Mouse (Mus musculus) midbrain, embryonic 15.5 days (tissue): ENCODE measurements at regions not wholly inside any gene's neighbourhood (a gene's known extent, or its start where the extent isn't known, plus 50 kb on each side); places are given as distances from the start of the nearest gene placed in this dataset.

Experiments
- ATAC-seq: fragments of 200-750 bp; cut with Nextera tagmentation; replicated peaks from 2 replicates; pipeline ENCODE4 v1.8.0; 2017; ENCODE audit warnings: moderate TSS enrichment
- H3K27ac ChIP-seq: fragments of 300-500 bp; sonication (generic); 2 replicates; pipeline ENCODE4 v1.5.1; 2015; ENCODE audit warnings: mild to moderate bottlenecking, inconsistent platforms
- H3K27me3 ChIP-seq: fragments of 300-500 bp; sonication (generic); replicated peaks from 2 replicates; pipeline ENCODE4 v1.6.1; 2015; ENCODE audit warnings: inconsistent platforms
- H3K36me3 ChIP-seq: fragments of 300-500 bp; sonication (generic); replicated peaks from 2 replicates; pipeline ENCODE4 v1.6.1; 2015; ENCODE audit warnings: inconsistent platforms
- H3K4me1 ChIP-seq: fragments of 300-500 bp; sonication (generic); 2 replicates; pipeline ENCODE4 v1.6.1; 2015; ENCODE audit warnings: inconsistent platforms
- H3K4me2 ChIP-seq: fragments of 300-500 bp; sonication (generic); 2 replicates; pipeline ENCODE4 v1.6.1; 2015; ENCODE audit warnings: inconsistent platforms, mild to moderate bottlenecking, moderate library complexity
- H3K4me3 ChIP-seq: fragments of 300-500 bp; sonication (generic); 2 replicates; pipeline ENCODE4 v1.5.1; 2015; ENCODE audit warnings: mild to moderate bottlenecking, inconsistent platforms
- H3K9ac ChIP-seq: fragments of 300-500 bp; sonication (generic); 2 replicates; pipeline ENCODE4 v1.6.1; 2015; ENCODE audit warnings: mild to moderate bottlenecking, inconsistent platforms
- H3K9me3 ChIP-seq: fragments of 300-500 bp; sonication (generic); 2 replicates; pipeline ENCODE4 v1.6.1; 2016; ENCODE audit warnings: inconsistent platforms
- WGBS: fragments of 180-500 bp; shearing (Covaris S2); methylation state at CpG from one replicate; pipeline ENCODE4 v1.1.7; 2015; ENCODE audit warnings: mixed read lengths; 5-methylcytosine and 5-hydroxymethylcytosine counted together

- Histone ChIP-seq H3K36me3 (no peaks in the 10 kb centered on the region), H3K4me1 (no peaks in the 10 kb centered on the region), H3K4me2 (no peak overlapping the region), H3K27ac (no peak overlapping the region), H3K4me3 (no peak overlapping the region), H3K9me3 (no peaks in the 10 kb centered on the region), H3K9ac (no peak overlapping the region), H3K27me3 (no peaks in the 10 kb centered on the region)
- WGBS = 55% methylated on average over 8 of the region's 8 CpGs
- ATAC-seq = peak; percentile 90
Measured at GRCm38 (mm10) chr15:6080714-6081635, 218.6 kb upstream of the Dab2 start.

- Histone ChIP-seq H3K4me3 (no peak overlapping the region), H3K27ac (no peak overlapping the region), H3K36me3 (no peaks in the 10 kb centered on the region), H3K9ac (no peak overlapping the region), H3K4me2 (no peak overlapping the region), H3K4me1 (no peaks in the 10 kb centered on the region), H3K9me3 (no peaks in the 10 kb centered on the region), H3K27me3 (no peaks in the 10 kb centered on the region)
- no peak for ATAC-seq
- 80% methylated on average over 3 of the region's 3 CpGs for WGBS
Measured at GRCm38 (mm10) chr15:6087208-6087607, 212.4 kb upstream of the Dab2 start.

GRCm38 (mm10) chr15:6088498-6088897 is 211.1 kb upstream of the Dab2 start:
- no peak for ATAC-seq
- Histone ChIP-seq H3K36me3 (no peaks in the 10 kb centered on the region), H3K4me1 (no peaks in the 10 kb centered on the region), H3K9me3 (no peaks in the 10 kb centered on the region), H3K4me3 (no peak overlapping the region), H3K4me2 (no peak overlapping the region), H3K27me3 (no peaks in the 10 kb centered on the region), H3K27ac (no peak overlapping the region), H3K9ac (no peak overlapping the region)
- WGBS = 89% methylated on average over 4 of the region's 4 CpGs

GRCm38 (mm10) chr15:6129697-6130096 is 169.9 kb upstream of the Dab2 start:
- no peaks in the 10 kb centered on the region for H3K36me3 ChIP-seq
- no peak overlapping the region for H3K4me3 ChIP-seq
- no peaks in the 10 kb centered on the region for H3K4me1 ChIP-seq
- no peak overlapping the region for H3K27ac ChIP-seq
- no peak for ATAC-seq
- H3K9me3 ChIP-seq = no peaks in the 10 kb centered on the region
- H3K9ac ChIP-seq = no peak overlapping the region
- no peak overlapping the region for H3K4me2 ChIP-seq
- 92% methylated on average over 3 of the region's 3 CpGs for WGBS
- H3K27me3 ChIP-seq = no peaks in the 10 kb centered on the region

GRCm38 (mm10) chr15:6132216-6132615 is 167.4 kb upstream of the Dab2 start:
- H3K27ac ChIP-seq = no peak overlapping the region
- no peaks in the 10 kb centered on the region for H3K27me3 ChIP-seq
- no peak overlapping the region for H3K4me2 ChIP-seq
- H3K36me3 ChIP-seq = no peaks in the 10 kb centered on the region
- H3K4me3 ChIP-seq = no peak overlapping the region
- no peaks in the 10 kb centered on the region for H3K9me3 ChIP-seq
- H3K9ac ChIP-seq = no peak overlapping the region
- H3K4me1 ChIP-seq = no peaks in the 10 kb centered on the region
- no peak for ATAC-seq

- no peak overlapping the region for H3K4me3 ChIP-seq
- no peak for ATAC-seq
- H3K9me3 ChIP-seq = no peaks in the 10 kb centered on the region
- no peaks in the 10 kb centered on the region for H3K27me3 ChIP-seq
- H3K9ac ChIP-seq = no peak overlapping the region
- H3K27ac ChIP-seq = no peak overlapping the region
- no peak overlapping the region for H3K4me2 ChIP-seq
- WGBS = 88% methylated on average over 2 of the region's 2 CpGs
- no peaks in the 10 kb centered on the region for H3K36me3 ChIP-seq
- H3K4me1 ChIP-seq = no peaks in the 10 kb centered on the region
Measured at GRCm38 (mm10) chr15:6145071-6145470, 154.5 kb upstream of the Dab2 start.

- no peak overlapping the region for H3K4me2 ChIP-seq
- H3K9me3 ChIP-seq = no peaks in the 10 kb centered on the region
- no peak overlapping the region for H3K27ac ChIP-seq
- 81% methylated on average over 9 of the region's 9 CpGs for WGBS
- no peaks in the 10 kb centered on the region for H3K4me1 ChIP-seq
- no peak overlapping the region for H3K9ac ChIP-seq
- H3K27me3 ChIP-seq = no peaks in the 10 kb centered on the region
- no peak for ATAC-seq
- no peaks in the 10 kb centered on the region for H3K36me3 ChIP-seq
- no peak overlapping the region for H3K4me3 ChIP-seq
Measured at GRCm38 (mm10) chr15:6154706-6155105, 144.9 kb upstream of the Dab2 start.

GRCm38 (mm10) chr15:6180261-6180660 is 119.3 kb upstream of the Dab2 start:
- Histone ChIP-seq H3K4me3 (no peak overlapping the region), H3K9ac (no peak overlapping the region), H3K9me3 (no peaks in the 10 kb centered on the region), H3K4me2 (no peak overlapping the region), H3K36me3 (no peaks in the 10 kb centered on the region), H3K27ac (no peak overlapping the region), H3K4me1 (no peaks in the 10 kb centered on the region), H3K27me3 (no peaks in the 10 kb centered on the region)
- no peak for ATAC-seq
- WGBS = 86% methylated on average over 1 of the region's 1 CpGs

GRCm38 (mm10) chr15:6183627-6184026 is 116.0 kb upstream of the Dab2 start:
- H3K36me3 ChIP-seq = no peaks in the 10 kb centered on the region
- 94% methylated on average over 3 of the region's 3 CpGs for WGBS
- H3K4me1 ChIP-seq = no peaks in the 10 kb centered on the region
- H3K4me3 ChIP-seq = no peak overlapping the region
- no peaks in the 10 kb centered on the region for H3K9me3 ChIP-seq
- H3K27me3 ChIP-seq = no peaks in the 10 kb centered on the region
- no peak overlapping the region for H3K4me2 ChIP-seq
- ATAC-seq = no peak
- no peak overlapping the region for H3K27ac ChIP-seq
- no peak overlapping the region for H3K9ac ChIP-seq

- H3K9me3 ChIP-seq = no peaks in the 10 kb centered on the region
- ATAC-seq = no peak
- no peak overlapping the region for H3K4me3 ChIP-seq
- H3K4me1 ChIP-seq = no peaks in the 10 kb centered on the region
- H3K36me3 ChIP-seq = no peaks in the 10 kb centered on the region
- H3K27me3 ChIP-seq = no peaks in the 10 kb centered on the region
- H3K27ac ChIP-seq = no peak overlapping the region
- no peak overlapping the region for H3K9ac ChIP-seq
- H3K4me2 ChIP-seq = no peak overlapping the region
Measured at GRCm38 (mm10) chr15:6191845-6192244, 107.7 kb upstream of the Dab2 start.

- ATAC-seq = no peak
- Histone ChIP-seq H3K4me3 (no peak overlapping the region), H3K27me3 (no peaks in the 10 kb centered on the region), H3K36me3 (no peaks in the 10 kb centered on the region), H3K4me2 (no peak overlapping the region), H3K4me1 (no peaks in the 10 kb centered on the region), H3K9me3 (no peaks in the 10 kb centered on the region), H3K27ac (no peak overlapping the region), H3K9ac (no peak overlapping the region)
- WGBS = 77% methylated on average over 2 of the region's 2 CpGs
Measured at GRCm38 (mm10) chr15:6207239-6207638, 92.3 kb upstream of the Dab2 start.

GRCm38 (mm10) chr15:6209301-6209700 is 90.3 kb upstream of the Dab2 start:
- Histone ChIP-seq H3K4me2 (no peak overlapping the region), H3K9me3 (no peaks in the 10 kb centered on the region), H3K4me3 (no peak overlapping the region), H3K27me3 (no peaks in the 10 kb centered on the region), H3K27ac (no peak overlapping the region), H3K36me3 (no peaks in the 10 kb centered on the region), H3K9ac (no peak overlapping the region), H3K4me1 (no peaks in the 10 kb centered on the region)
- WGBS = 12% methylated on average over 2 of the region's 2 CpGs
- peak; percentile 84 for ATAC-seq

GRCm38 (mm10) chr15:6218087-6218486 is 81.5 kb upstream of the Dab2 start:
- Histone ChIP-seq H3K36me3 (no peaks in the 10 kb centered on the region), H3K4me1 (no peaks in the 10 kb centered on the region), H3K4me3 (no peak overlapping the region), H3K4me2 (no peak overlapping the region), H3K9me3 (no peaks in the 10 kb centered on the region), H3K27ac (no peak overlapping the region), H3K27me3 (no peaks in the 10 kb centered on the region), H3K9ac (no peak overlapping the region)
- WGBS = 77% methylated on average over 3 of the region's 3 CpGs
- no peak for ATAC-seq
